Mouse (Mus musculus) liver, adult 2 months (tissue): ENCODE data around the gene Rarb. TPM values are rescaled to one million over a fixed set of nuclear protein-coding genes. Genes with fewer than 3 reads are reported as not detected.
A peak's percentile ranks its signal among the peaks of the same experiment; 100 is the strongest.

Experiments
- DNase-seq: peaks from one replicate; pipeline ENCODE4 v3.0.0-alpha.2; 2011; ENCODE audit warnings: low read depth, low spot score; ENCODE audit errors: extremely low read depth
- H3K27ac ChIP-seq: fragments of 200-500 bp; replicated peaks from 2 replicates; pipeline ENCODE4 v1.5.1; 2012; ENCODE audit warnings: low read depth, mild to moderate bottlenecking, control low read depth, inconsistent platforms, low read length; ENCODE audit not compliant: insufficient read depth
- H3K27me3 ChIP-seq: fragments of 200-500 bp; 2 replicates; pipeline ENCODE4 v1.6.1; 2012; ENCODE audit warnings: mild to moderate bottlenecking, moderate library complexity, low read length, inconsistent platforms; ENCODE audit not compliant: control insufficient read depth, insufficient read depth
- H3K36me3 ChIP-seq: fragments of 200-500 bp; 2 replicates; pipeline ENCODE4 v1.6.1; 2012; ENCODE audit warnings: low read length, inconsistent platforms; ENCODE audit not compliant: control insufficient read depth, insufficient read depth
- H3K4me1 ChIP-seq: fragments of 200-500 bp; 2 replicates; pipeline ENCODE4 v1.6.1; 2011; ENCODE audit warnings: low read length; ENCODE audit not compliant: control insufficient read depth, insufficient read depth
- H3K4me3 ChIP-seq: fragments of 200-500 bp; 2 replicates; pipeline ENCODE4 v1.5.1; 2011; ENCODE audit warnings: low read depth, mild to moderate bottlenecking, control low read depth, low read length, moderate library complexity; ENCODE audit not compliant: insufficient read depth
- H3K79me2 ChIP-seq: fragments of 200-500 bp; 2 replicates; pipeline ENCODE4 v1.6.1; 2012; ENCODE audit warnings: inconsistent platforms, mild to moderate bottlenecking, low read length, moderate library complexity; ENCODE audit not compliant: control insufficient read depth, insufficient read depth
- H3K9ac ChIP-seq: fragments of 200-500 bp; 2 replicates; pipeline ENCODE4 v1.6.1; 2012; ENCODE audit warnings: low read depth, mild to moderate bottlenecking, control low read depth, inconsistent platforms, low read length
- CTCF ChIP-seq: fragments of 200-500 bp; IDR thresholded peaks from 2 replicates; pipeline ENCODE4 v1.5.1; 2011; ENCODE audit warnings: low read depth, low read length, control low read depth
- POLR2A ChIP-seq: fragments of 200-500 bp; IDR thresholded peaks from 2 replicates; pipeline ENCODE4 v1.6.1; 2011; ENCODE audit warnings: low read length, control low read depth; ENCODE audit not compliant: insufficient read depth; ENCODE audit errors: extremely low read depth
- WGBS: fragments of 180-500 bp; shearing (Covaris S2); methylation state at CpG from one replicate; pipeline ENCODE4 v1.1.7; 2018; 5-methylcytosine and 5-hydroxymethylcytosine counted together
- polyA plus RNA-seq: library from polyadenylated mRNA; depleted of rRNA; stranded (reverse); fragments of >200 nt; gene quantifications from 2 replicates; pipeline ENCODE4 v1.2.3, GENCODE M21; 2012
- total RNA-seq: library from RNA; depleted of rRNA; stranded (reverse); fragments of >200 nt; gene quantifications from 2 replicates; pipeline ENCODE4 v1.2.3, GENCODE M21; 2014

Gene Rarb
- total and polyA plus RNA-seq, 2 experiments = 2.8 to 6.9 TPM

DNA sequence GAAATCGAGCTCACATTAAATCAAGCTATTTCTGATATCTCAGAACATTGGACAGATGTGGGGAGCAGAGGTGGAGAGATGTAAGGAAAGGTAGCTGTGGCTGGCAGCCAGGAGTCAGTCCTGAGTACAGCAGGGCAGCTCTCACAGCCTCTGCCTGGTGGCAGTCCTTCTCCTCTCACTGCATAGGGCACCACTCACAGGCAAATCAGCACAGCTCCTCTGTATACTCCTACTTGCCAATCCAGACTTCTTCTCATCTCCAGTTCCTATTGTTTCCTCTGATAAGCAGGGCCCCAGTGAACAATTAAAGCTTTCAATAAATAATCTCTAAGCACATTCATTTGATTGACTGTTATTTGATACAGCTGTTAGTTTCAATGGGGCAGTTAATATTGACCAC lies 252.0 kb downstream of the Rarb start:
- Histone ChIP-seq H3K4me1 (peaks cover 8% of the 10 kb centered on the region), H3K27me3 (no peaks in the 10 kb centered on the region), H3K79me2 (peaks cover 11% of the 10 kb centered on the region; the same call in 1 of the 2 replicates), H3K27ac (no peak overlapping the region), H3K36me3 (no peaks in the 10 kb centered on the region), H3K4me3 (no peak overlapping the region), H3K9ac (no peak overlapping the region)
- DNase-seq = no peak
- WGBS = 66% methylated on average over 1 of the region's 1 CpGs
- no peak for TF ChIP-seq CTCF
- TF ChIP-seq POLR2A = no peak

GRCm38 (mm10) chr14:16563912-16564311 lies 255.0 kb downstream of the Rarb start:
- Histone ChIP-seq H3K79me2 (peaks cover 11% of the 10 kb centered on the region; the same call in 1 of the 2 replicates), H3K27ac (no peak overlapping the region), H3K27me3 (no peaks in the 10 kb centered on the region), H3K9ac (no peak overlapping the region), H3K4me1 (0 out of 2 replicates have a peak, but pooled peaks cover 2% of the 10 kb centered on the region), H3K4me3 (no peak overlapping the region), H3K36me3 (no peaks in the 10 kb centered on the region)
- TF ChIP-seq POLR2A (no peak), CTCF (no peak)
- WGBS = 55% methylated on average over 2 of the region's 2 CpGs
- DNase-seq = no peak

GRCm38 (mm10) chr14:16561496-16562170 lies 257.3 kb downstream of the Rarb start:
- peaks cover 4% of the 10 kb centered on the region; the same call in 1 of the 2 replicates for H3K4me1 ChIP-seq
- TF ChIP-seq POLR2A (no peak), CTCF (no peak)
- no peak overlapping the region for H3K27ac ChIP-seq
- H3K9ac ChIP-seq = no peak overlapping the region
- WGBS = 59% methylated on average over 6 of the region's 6 CpGs
- peaks cover 16% of the 10 kb centered on the region; the same call in 1 of the 2 replicates for H3K79me2 ChIP-seq
- H3K36me3 ChIP-seq = no peaks in the 10 kb centered on the region
- peak; percentile 84 for DNase-seq
- no peaks in the 10 kb centered on the region for H3K27me3 ChIP-seq
- H3K4me3 ChIP-seq = no peak overlapping the region

DNA sequence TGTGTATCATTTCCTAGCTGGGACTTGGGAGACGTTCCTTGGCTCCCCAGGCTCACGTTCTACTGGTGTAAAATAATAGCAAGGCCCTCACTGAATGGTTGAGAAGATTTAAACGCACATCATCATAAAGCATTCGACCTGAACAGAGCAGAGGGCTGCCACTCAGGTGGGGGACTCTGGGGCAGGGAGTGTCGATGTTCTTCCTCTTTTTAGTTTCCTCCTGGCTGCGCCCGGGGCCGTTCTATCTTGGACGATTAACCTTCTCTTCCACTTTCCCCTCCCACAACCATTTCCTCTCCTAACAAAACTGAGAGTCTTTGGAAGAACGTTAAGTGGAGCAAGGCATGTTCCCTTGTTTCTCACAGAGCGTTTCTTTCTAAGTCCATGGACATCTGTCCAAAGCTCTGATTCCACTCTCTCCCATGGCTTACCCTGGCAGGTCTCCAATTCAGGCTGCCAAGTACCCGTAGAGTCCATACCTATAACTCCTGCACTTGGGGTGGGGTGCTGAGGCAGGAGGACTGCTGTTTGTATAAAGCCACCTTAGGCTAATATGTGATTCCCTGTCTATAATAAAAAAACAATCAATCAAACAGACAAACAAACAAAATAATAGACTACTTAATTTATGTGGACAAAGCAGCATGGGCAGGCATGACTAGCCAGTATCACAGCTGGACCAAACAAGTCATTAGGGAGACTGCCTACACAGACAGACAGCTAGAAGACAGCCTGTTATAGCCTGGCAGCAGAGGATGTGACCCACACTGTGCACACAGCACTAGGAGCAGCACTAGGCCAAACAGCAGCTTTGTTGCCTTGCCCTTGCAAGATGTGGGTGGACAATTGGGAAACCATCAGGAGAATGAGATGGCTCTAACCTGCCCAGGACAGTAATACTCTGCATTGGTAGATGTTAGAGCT lies 259.4 kb downstream of the Rarb start:
- WGBS = 56% methylated on average over 12 of the region's 12 CpGs
- no peak overlapping the region for H3K9ac ChIP-seq
- H3K4me3 ChIP-seq = no peak overlapping the region
- TF ChIP-seq POLR2A (no peak), CTCF (no peak)
- peaks cover 8% of the 10 kb centered on the region; the same call in 1 of the 2 replicates for H3K79me2 ChIP-seq
- no peaks in the 10 kb centered on the region for H3K36me3 ChIP-seq
- no peak overlapping the region for H3K27ac ChIP-seq
- no peak for DNase-seq
- H3K27me3 ChIP-seq = no peaks in the 10 kb centered on the region
- H3K4me1 ChIP-seq = peaks cover 4% of the 10 kb centered on the region; the same call in 1 of the 2 replicates

DNA sequence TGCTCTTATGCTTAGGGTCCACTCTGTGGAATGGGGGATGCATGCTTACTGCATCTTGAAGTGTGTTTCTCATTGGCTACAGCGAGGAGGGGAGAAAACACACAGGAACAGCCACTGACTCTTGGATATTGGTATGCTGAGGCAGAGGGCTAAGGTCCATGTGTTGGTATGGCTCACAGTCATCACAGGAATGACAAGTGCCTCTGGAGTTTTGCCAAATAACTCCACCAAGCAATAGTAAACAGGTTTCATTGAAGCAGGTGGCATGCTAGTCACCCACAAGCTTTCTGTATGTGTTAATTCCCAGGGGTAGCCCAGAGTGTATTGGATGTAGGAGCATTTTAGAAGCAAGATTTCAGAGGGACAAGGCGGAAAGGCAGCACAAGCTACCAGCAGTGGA lies 260.9 kb downstream of the Rarb start:
- Histone ChIP-seq H3K27ac (no peak overlapping the region), H3K9ac (no peak overlapping the region), H3K36me3 (no peaks in the 10 kb centered on the region), H3K27me3 (no peaks in the 10 kb centered on the region), H3K4me1 (peaks cover 4% of the 10 kb centered on the region; the same call in 1 of the 2 replicates), H3K4me3 (no peak overlapping the region), H3K79me2 (peaks cover 7% of the 10 kb centered on the region; the same call in 1 of the 2 replicates)
- DNase-seq = no peak
- TF ChIP-seq CTCF = no peak
- TF ChIP-seq POLR2A = no peak
- WGBS = 94% methylated on average over 2 of the region's 2 CpGs
